Mouse (Mus musculus) megakaryocyte, embryonic 14.5 days (primary cell): ENCODE results near the gene Dnttip2. TPM values are rescaled to one million over a fixed set of nuclear protein-coding genes. Genes with fewer than 3 reads are reported as not detected.

Source experiments
- H3K27me3 ChIP-seq: replicated peaks from 2 replicates; pipeline ENCODE3; 2012; ENCODE audit warnings: inconsistent platforms
- H3K36me3 ChIP-seq: replicated peaks from 2 replicates; pipeline ENCODE3; 2012; ENCODE audit warnings: low read length, inconsistent platforms, mixed read lengths
- H3K4me1 ChIP-seq: 2 replicates; pipeline ENCODE4 v1.6.1; 2012; ENCODE audit warnings: inconsistent platforms
- H3K4me3 ChIP-seq: replicated peaks from 2 replicates; pipeline ENCODE3; 2012; ENCODE audit warnings: moderate library complexity, mild to moderate bottlenecking, inconsistent platforms
- H3K9me3 ChIP-seq: 2 replicates; pipeline ENCODE4 v1.6.1; 2012; ENCODE audit warnings: inconsistent platforms
- FLI1 ChIP-seq: IDR thresholded peaks from 2 replicates; pipeline ENCODE4 v1.6.1; 2012; ENCODE audit warnings: low read length, inconsistent platforms, mixed read lengths
- GATA1 ChIP-seq: IDR thresholded peaks from 3 replicates; pipeline ENCODE4 v1.6.1; 2012; ENCODE audit warnings: mixed read lengths, low read length, inconsistent platforms, borderline replicate concordance
- polyA plus RNA-seq: library from polyadenylated mRNA; stranded (reverse); fragments of >175 nt; gene quantifications from 2 replicates; pipeline ENCODE4 v1.2.3, GENCODE M21; 2012; ENCODE audit warnings: low replicate concordance; ENCODE audit not compliant: insufficient read depth

Dnttip2 gene
- polyA plus RNA-seq, 1 experiment = 4.4 TPM

GRCm38 (mm10) chr3:122300983-122301919, 27.1 kb downstream of the Dnttip2 start:
- peak overlapping the region; percentile 75 for H3K4me3 ChIP-seq
- no peaks in the 10 kb centered on the region for H3K36me3 ChIP-seq
- peaks cover 25% of the 10 kb centered on the region for H3K27me3 ChIP-seq
- H3K9me3 ChIP-seq = no peaks in the 10 kb centered on the region
- TF ChIP-seq FLI1 (no peak), GATA1 (no peak)
- peaks cover 26% of the 10 kb centered on the region for H3K4me1 ChIP-seq

- peaks cover 33% of the 10 kb centered on the region for H3K4me1 ChIP-seq
- H3K4me3 ChIP-seq = no peak overlapping the region
- TF ChIP-seq GATA1 (no peak), FLI1 (no peak)
- no peaks in the 10 kb centered on the region for H3K9me3 ChIP-seq
- H3K36me3 ChIP-seq = no peaks in the 10 kb centered on the region
- peaks cover 33% of the 10 kb centered on the region for H3K27me3 ChIP-seq
Measured at GRCm38 (mm10) chr3:122304560-122304959, 30.4 kb downstream of the Dnttip2 start.

- H3K9me3 ChIP-seq = no peaks in the 10 kb centered on the region
- H3K4me1 ChIP-seq = peaks cover 13% of the 10 kb centered on the region
- H3K36me3 ChIP-seq = no peaks in the 10 kb centered on the region
- peaks cover 37% of the 10 kb centered on the region for H3K27me3 ChIP-seq
- peak overlapping the region; percentile 7 for H3K4me3 ChIP-seq
- TF ChIP-seq FLI1 = no peak
- no peak for TF ChIP-seq GATA1
Measured at GRCm38 (mm10) chr3:122307894-122308671, 33.9 kb downstream of the Dnttip2 start.

- Histone ChIP-seq H3K4me1 (peaks cover 9% of the 10 kb centered on the region), H3K4me3 (no peak overlapping the region), H3K27me3 (peaks cover 38% of the 10 kb centered on the region), H3K36me3 (no peaks in the 10 kb centered on the region), H3K9me3 (no peaks in the 10 kb centered on the region)
- no peak for TF ChIP-seq GATA1
- no peak for TF ChIP-seq FLI1
Measured at GRCm38 (mm10) chr3:122308981-122309380, 34.8 kb downstream of the Dnttip2 start.

- Histone ChIP-seq H3K4me3 (no peak overlapping the region), H3K4me1 (peaks cover 14% of the 10 kb centered on the region), H3K9me3 (no peaks in the 10 kb centered on the region), H3K36me3 (no peaks in the 10 kb centered on the region), H3K27me3 (peaks cover 23% of the 10 kb centered on the region)
- TF ChIP-seq GATA1 (no peak), FLI1 (no peak)
Measured at GRCm38 (mm10) chr3:122312078-122312477, 37.9 kb downstream of the Dnttip2 start.

- no peak overlapping the region for H3K4me3 ChIP-seq
- H3K4me1 ChIP-seq = peaks cover 14% of the 10 kb centered on the region
- peaks cover 23% of the 10 kb centered on the region for H3K27me3 ChIP-seq
- H3K36me3 ChIP-seq = no peaks in the 10 kb centered on the region
- H3K9me3 ChIP-seq = no peaks in the 10 kb centered on the region
- TF ChIP-seq FLI1 (no peak), GATA1 (no peak)
Measured at GRCm38 (mm10) chr3:122312936-122313629, 38.9 kb downstream of the Dnttip2 start.

- Histone ChIP-seq H3K9me3 (no peaks in the 10 kb centered on the region), H3K4me1 (peaks cover 12% of the 10 kb centered on the region), H3K4me3 (no peak overlapping the region), H3K27me3 (peaks cover 16% of the 10 kb centered on the region), H3K36me3 (no peaks in the 10 kb centered on the region)
- no peak for TF ChIP-seq FLI1
Measured at GRCm38 (mm10) chr3:122313936-122314335, 39.7 kb downstream of the Dnttip2 start.

- Histone ChIP-seq H3K4me3 (no peak overlapping the region), H3K36me3 (no peaks in the 10 kb centered on the region), H3K9me3 (no peaks in the 10 kb centered on the region), H3K4me1 (peaks cover 11% of the 10 kb centered on the region), H3K27me3 (peaks cover 32% of the 10 kb centered on the region)
- TF ChIP-seq GATA1 (no peak), FLI1 (no peak)
Measured at GRCm38 (mm10) chr3:122316621-122317020, 42.4 kb downstream of the Dnttip2 start.

- H3K9me3 ChIP-seq = no peaks in the 10 kb centered on the region
- H3K27me3 ChIP-seq = peaks cover 39% of the 10 kb centered on the region
- no peaks in the 10 kb centered on the region for H3K36me3 ChIP-seq
- H3K4me1 ChIP-seq = peaks cover 14% of the 10 kb centered on the region
- TF ChIP-seq FLI1 = no peak
- no peak for TF ChIP-seq GATA1
- no peak overlapping the region for H3K4me3 ChIP-seq
Measured at GRCm38 (mm10) chr3:122317339-122317738, 43.2 kb downstream of the Dnttip2 start.
